Mouse (Mus musculus) midbrain, embryonic 14.5 days (tissue): Measurements from ENCODE around the gene Junb. TPM values are rescaled to one million over a fixed set of nuclear protein-coding genes. Genes with fewer than 3 reads are reported as not detected.
A peak's percentile ranks its signal among the peaks of the same experiment; 100 is the strongest.

Experiments
- ATAC-seq: fragments of 200-750 bp; cut with Nextera tagmentation; 2 replicates; pipeline ENCODE4 v1.8.0; 2017; ENCODE audit warnings: moderate number of reproducible peaks, moderate library complexity; ENCODE audit not compliant: low FRiP score, low TSS enrichment
- DNase-seq: peaks from one replicate; pipeline ENCODE4 v3.0.0-alpha.2; 2015
- H3K27ac ChIP-seq: fragments of 300-500 bp; sonication (generic); replicated peaks from 2 replicates; pipeline ENCODE4 v1.5.1; 2014; ENCODE audit warnings: mild to moderate bottlenecking, low read depth, low read length, moderate library complexity
- H3K27me3 ChIP-seq: fragments of 300-500 bp; sonication (generic); 2 replicates; pipeline ENCODE4 v1.6.1; 2014; ENCODE audit warnings: low read length, control low read depth, mixed read lengths; ENCODE audit not compliant: control insufficient read depth, insufficient read depth
- H3K36me3 ChIP-seq: fragments of 300-500 bp; sonication (generic); 2 replicates; pipeline ENCODE4 v1.6.1; 2014; ENCODE audit warnings: low read length, control low read depth; ENCODE audit not compliant: control insufficient read depth, insufficient read depth
- H3K4me1 ChIP-seq: fragments of 300-500 bp; sonication (generic); 2 replicates; pipeline ENCODE4 v1.6.1; 2014; ENCODE audit warnings: mild to moderate bottlenecking, antibody characterized with exemption, low read length, control low read depth; ENCODE audit not compliant: control insufficient read depth, insufficient read depth
- H3K4me2 ChIP-seq: fragments of 300-500 bp; sonication (generic); 2 replicates; pipeline ENCODE4 v1.6.1; 2014; ENCODE audit warnings: mild to moderate bottlenecking, low read length, moderate library complexity
- H3K4me3 ChIP-seq: fragments of 300-500 bp; sonication (generic); replicated peaks from 2 replicates; pipeline ENCODE4 v1.5.1; 2014; ENCODE audit warnings: low read depth, low read length
- H3K9ac ChIP-seq: fragments of 300-500 bp; sonication (generic); replicated peaks from 2 replicates; pipeline ENCODE4 v1.6.1; 2014; ENCODE audit warnings: mild to moderate bottlenecking, low read length, moderate library complexity
- H3K9me3 ChIP-seq: fragments of 300-500 bp; sonication (generic); 2 replicates; pipeline ENCODE4 v1.6.1; 2016; ENCODE audit warnings: low read length, control low read depth, mixed read lengths; ENCODE audit not compliant: control insufficient read depth
- WGBS: fragments of 180-500 bp; shearing (Covaris S2); extraction: QIAGEN DNeasy Blood & Tissue Kit; methylation state at CpG from one replicate; pipeline ENCODE4 v1.1.7; 2014; 5-methylcytosine and 5-hydroxymethylcytosine counted together
- polyA plus RNA-seq: library from polyadenylated mRNA; unstranded; fragments of >200 nt; fragmentation: Nextera tagmentation; extraction: Ambion mirVana; gene quantifications from 2 replicates; pipeline ENCODE4 v1.2.1, GENCODE M21; 2014

The Junb gene
- polyA plus RNA-seq, 1 experiment from 2014 or later = 5.7 TPM

- H3K4me3 ChIP-seq = peak overlapping the region; percentile 63
- DNase-seq = peak; percentile 51
- H3K27ac ChIP-seq = no peak overlapping the region
- H3K4me1 ChIP-seq = peaks cover 30% of the 10 kb centered on the region
- no peaks in the 10 kb centered on the region for H3K9me3 ChIP-seq
- no peaks in the 10 kb centered on the region for H3K36me3 ChIP-seq
- ATAC-seq = no peak
- peak overlapping the region; percentile 88; the same call in 1 of the 2 replicates for H3K4me2 ChIP-seq
- H3K9ac ChIP-seq = no peak overlapping the region
- H3K27me3 ChIP-seq = peaks cover 28% of the 10 kb centered on the region
- 14% methylated on average over 4 of the region's 4 CpGs for WGBS
Observed at GRCm38 (mm10) chr8:84943699-84944098, 34.8 kb downstream of the Junb start.

- DNase-seq = no peak
- H3K9ac ChIP-seq = peak overlapping the region; percentile 97
- WGBS = 64% methylated on average over 13 of the region's 13 CpGs
- ATAC-seq = no peak
- H3K4me3 ChIP-seq = peak overlapping the region; percentile 95
- H3K4me1 ChIP-seq = peaks cover 27% of the 10 kb centered on the region
- H3K36me3 ChIP-seq = peaks cover 4% of the 10 kb centered on the region; the same call in 1 of the 2 replicates
- no peaks in the 10 kb centered on the region for H3K9me3 ChIP-seq
- H3K27me3 ChIP-seq = no peaks in the 10 kb centered on the region
- peak overlapping the region; percentile 90 for H3K4me2 ChIP-seq
- H3K27ac ChIP-seq = peak overlapping the region; percentile 95
Observed at GRCm38 (mm10) chr8:84937620-84938485, 40.7 kb downstream of the Junb start.

- ATAC-seq (peak; percentile 76), DNase-seq (peak; percentile 93)
- WGBS = under 1% methylated on average over 50 of the region's 50 CpGs
- peak within 1 kb of the TSS; percentile 97 for H3K9ac ChIP-seq
- no peaks in the 10 kb centered on the region for H3K9me3 ChIP-seq
- H3K36me3 ChIP-seq = peaks cover 12% of the 10 kb centered on the region
- H3K27me3 ChIP-seq = no peaks in the 10 kb centered on the region
- peak within 1 kb of the TSS; percentile 90 for H3K4me2 ChIP-seq
- peak within 1 kb of the TSS; percentile 95 for H3K27ac ChIP-seq
- peak within 1 kb of the TSS; percentile 95 for H3K4me3 ChIP-seq
- H3K4me1 ChIP-seq = peaks cover 27% of the 10 kb centered on the region
Observed at GRCm38 (mm10) chr8:84936962-84937546, 41.5 kb downstream of the Junb start, which contains the start of gene Mast1. Gene Mast1, minus strand, starts transcription at chr8:84937359.

- Histone ChIP-seq H3K27ac (peak overlapping the region; percentile 95), H3K4me2 (peak overlapping the region; percentile 90), H3K9me3 (no peaks in the 10 kb centered on the region), H3K36me3 (peaks cover 18% of the 10 kb centered on the region), H3K4me1 (peaks cover 27% of the 10 kb centered on the region), H3K4me3 (peak overlapping the region; percentile 95), H3K9ac (peak overlapping the region; percentile 97), H3K27me3 (no peaks in the 10 kb centered on the region)
- peak; percentile 63 for DNase-seq
- 17% methylated on average over 23 of the region's 23 CpGs for WGBS
- peak; percentile 34 for ATAC-seq
Observed at GRCm38 (mm10) chr8:84936041-84936961, 42.2 kb downstream of the Junb start.

GRCm38 (mm10) chr8:84935489-84935888, 43.0 kb downstream of the Junb start:
- peaks cover 24% of the 10 kb centered on the region for H3K36me3 ChIP-seq

GRCm38 (mm10) chr8:84934860-84935259, 43.7 kb downstream of the Junb start:
- no peaks in the 10 kb centered on the region for H3K27me3 ChIP-seq
- peak overlapping the region; percentile 90 for H3K4me2 ChIP-seq
- peak overlapping the region; percentile 97 for H3K9ac ChIP-seq
- ATAC-seq (peak; percentile 79), DNase-seq (peak; percentile 95)
- H3K36me3 ChIP-seq = peaks cover 30% of the 10 kb centered on the region
- peaks cover 27% of the 10 kb centered on the region for H3K4me1 ChIP-seq
- WGBS = 2% methylated on average over 15 of the region's 15 CpGs
- H3K27ac ChIP-seq = peak overlapping the region; percentile 95
- no peaks in the 10 kb centered on the region for H3K9me3 ChIP-seq
- H3K4me3 ChIP-seq = peak overlapping the region; percentile 95

More at GRCm38 (mm10) chr8:84935489-84935888, 43.0 kb downstream of the Junb start:
- H3K27me3 ChIP-seq = no peaks in the 10 kb centered on the region
- no peaks in the 10 kb centered on the region for H3K9me3 ChIP-seq
- ATAC-seq = peak; percentile 47; the same call in 1 of the 2 replicates
- H3K4me3 ChIP-seq = peak overlapping the region; percentile 95
- H3K27ac ChIP-seq = peak overlapping the region; percentile 95
- peak overlapping the region; percentile 97 for H3K9ac ChIP-seq
- WGBS = 4% methylated on average over 14 of the region's 14 CpGs
- peak overlapping the region; percentile 90 for H3K4me2 ChIP-seq
- peaks cover 27% of the 10 kb centered on the region for H3K4me1 ChIP-seq
- DNase-seq = peak; percentile 58

- Histone ChIP-seq H3K27ac (no peak overlapping the region), H3K36me3 (peaks cover 31% of the 10 kb centered on the region), H3K4me2 (peak overlapping the region; percentile 90), H3K27me3 (no peaks in the 10 kb centered on the region), H3K9me3 (no peaks in the 10 kb centered on the region), H3K4me3 (peak overlapping the region; percentile 95), H3K9ac (no peak overlapping the region), H3K4me1 (peaks cover 31% of the 10 kb centered on the region)
- DNase-seq (no peak), ATAC-seq (no peak)
- WGBS = 84% methylated on average over 16 of the region's 16 CpGs
Observed at GRCm38 (mm10) chr8:84933767-84934559, 44.6 kb downstream of the Junb start.
